Mouse (Mus musculus): ENCODE data around the gene Slc25a22.

GRCm38 (mm10) chr7:141395348-141395747 is 42.3 kb downstream of the Slc25a22 start:
- TF ChIP-seq POLR2A (IDR thresholded peaks at IDR 0.05; ENCODE audit: borderline replicate concordance, control insufficient read depth, low read depth, low read length): no peak
- no peak for TF ChIP-seq CTCF (IDR thresholded peaks at IDR 0.05; ENCODE audit: control insufficient read depth, insufficient read depth, low read length)

Data from bone marrow, adult 2 months (tissue).